Mouse (Mus musculus): ENCODE measurements around the gene Wdr76.
"Not testable (repeated sequence)": the region's sequence is repeated elsewhere in the genome, so short reads cannot be mapped to it uniquely, and the experiment has no call there.

The Wdr76 gene

GRCm38 (mm10) chr2:121505942-121506882 is at the start of gene Wdr76, which contains the start of gene Mfap1a:
Gene Wdr76, plus strand, starts transcription at chr2:121506723.
Gene Mfap1a, minus strand, starts transcription at chr2:121506665.
- DNase-seq (ENCODE audit: extremely low read depth, low read depth): peak; percentile 92

- no peak for DNase-seq (ENCODE audit: extremely low read depth, low read depth)
Measured at GRCm38 (mm10) chr2:121460071-121460470, 46.5 kb upstream of the Wdr76 start.

- not testable (repeated sequence) for DNase-seq (ENCODE audit: extremely low read depth, low read depth)
Measured at GRCm38 (mm10) chr2:121468982-121469381, 37.5 kb upstream of the Wdr76 start.

GRCm38 (mm10) chr2:121472783-121473182 is 33.7 kb upstream of the Wdr76 start:
- DNase-seq (ENCODE audit: extremely low read depth, low read depth): not testable (repeated sequence)

GRCm38 (mm10) chr2:121473301-121474179 is 33.0 kb upstream of the Wdr76 start, which contains the start of gene Mfap1b:
Gene Mfap1b, minus strand, starts transcription at chr2:121474067.
- peak; percentile 88 for DNase-seq (ENCODE audit: extremely low read depth, low read depth)

DNA sequence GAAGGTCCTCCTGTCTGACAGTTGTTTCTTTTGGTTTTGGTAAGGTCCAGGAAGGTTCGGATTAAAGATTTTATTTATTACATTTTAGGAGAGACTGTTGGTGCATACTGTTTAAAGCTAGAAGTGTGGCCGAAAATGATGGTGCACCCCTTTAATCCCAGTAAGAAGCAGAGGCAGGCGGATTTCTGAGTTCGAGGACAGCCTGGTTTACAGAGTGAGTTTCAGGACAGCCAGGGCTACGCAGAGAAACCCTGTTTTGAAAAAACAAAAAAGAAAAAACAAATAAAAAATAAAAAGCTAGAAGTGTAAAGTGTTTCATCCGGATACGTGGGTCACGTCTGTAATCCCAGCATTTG is 32.4 kb upstream of the Wdr76 start:
- no peak for DNase-seq (ENCODE audit: extremely low read depth, low read depth)

GRCm38 (mm10) chr2:121475306-121475705 is 31.2 kb upstream of the Wdr76 start:
- DNase-seq (ENCODE audit: extremely low read depth, low read depth): not testable (repeated sequence)

GRCm38 (mm10) chr2:121477491-121478266 is 28.8 kb upstream of the Wdr76 start:
- DNase-seq (ENCODE audit: extremely low read depth, low read depth): no peak

DNA sequence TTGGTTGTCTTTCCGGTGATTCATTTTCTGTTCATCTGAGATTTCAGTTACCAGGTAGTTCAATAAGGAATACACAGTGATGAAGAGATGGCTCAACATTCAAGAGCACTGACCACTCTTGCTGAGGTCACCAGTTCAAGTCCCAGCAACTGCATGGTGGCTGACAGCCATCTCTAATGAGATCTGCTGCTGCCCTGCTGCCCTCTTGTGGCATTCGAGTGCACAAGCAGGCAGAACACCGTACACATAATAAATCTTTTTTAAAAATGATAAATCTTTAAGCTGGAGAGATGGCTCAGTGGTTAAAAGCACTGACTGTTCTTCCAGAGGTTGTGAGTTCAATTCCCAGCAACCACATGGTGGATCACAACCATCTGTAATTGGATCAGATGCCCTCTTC is 26.0 kb upstream of the Wdr76 start:
- DNase-seq (ENCODE audit: extremely low read depth, low read depth): no peak

GRCm38 (mm10) chr2:121480916-121481315 is 25.6 kb upstream of the Wdr76 start:
- DNase-seq (ENCODE audit: extremely low read depth, low read depth): not testable (repeated sequence)

DNA sequence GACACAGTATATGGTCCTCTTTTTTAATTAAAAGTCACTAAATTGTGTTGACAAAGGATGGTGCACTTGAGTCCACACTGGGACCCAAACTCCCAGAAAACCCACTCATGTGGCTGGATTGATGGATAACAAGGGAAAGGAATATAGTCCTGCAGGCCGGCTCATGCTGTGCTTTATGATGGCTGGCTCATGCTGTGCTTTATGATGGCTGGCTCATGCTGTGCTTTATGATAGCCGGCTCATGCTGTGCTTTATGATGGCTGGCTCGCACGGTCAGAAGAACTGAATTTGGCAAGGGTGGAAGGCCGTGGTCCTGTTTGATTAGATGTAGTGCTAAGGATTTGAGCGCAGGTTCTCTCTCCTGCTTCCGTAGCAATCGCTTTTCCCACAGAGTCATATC is 22.9 kb upstream of the Wdr76 start:
- no peak for DNase-seq (ENCODE audit: extremely low read depth, low read depth)

- DNase-seq (ENCODE audit: extremely low read depth, low read depth): not testable (repeated sequence)
Measured at GRCm38 (mm10) chr2:121484403-121484802, 22.1 kb upstream of the Wdr76 start.

- not testable (repeated sequence) for DNase-seq (ENCODE audit: extremely low read depth, low read depth)
Measured at GRCm38 (mm10) chr2:121501550-121501949, 5.0 kb upstream of the Wdr76 start.

DNA sequence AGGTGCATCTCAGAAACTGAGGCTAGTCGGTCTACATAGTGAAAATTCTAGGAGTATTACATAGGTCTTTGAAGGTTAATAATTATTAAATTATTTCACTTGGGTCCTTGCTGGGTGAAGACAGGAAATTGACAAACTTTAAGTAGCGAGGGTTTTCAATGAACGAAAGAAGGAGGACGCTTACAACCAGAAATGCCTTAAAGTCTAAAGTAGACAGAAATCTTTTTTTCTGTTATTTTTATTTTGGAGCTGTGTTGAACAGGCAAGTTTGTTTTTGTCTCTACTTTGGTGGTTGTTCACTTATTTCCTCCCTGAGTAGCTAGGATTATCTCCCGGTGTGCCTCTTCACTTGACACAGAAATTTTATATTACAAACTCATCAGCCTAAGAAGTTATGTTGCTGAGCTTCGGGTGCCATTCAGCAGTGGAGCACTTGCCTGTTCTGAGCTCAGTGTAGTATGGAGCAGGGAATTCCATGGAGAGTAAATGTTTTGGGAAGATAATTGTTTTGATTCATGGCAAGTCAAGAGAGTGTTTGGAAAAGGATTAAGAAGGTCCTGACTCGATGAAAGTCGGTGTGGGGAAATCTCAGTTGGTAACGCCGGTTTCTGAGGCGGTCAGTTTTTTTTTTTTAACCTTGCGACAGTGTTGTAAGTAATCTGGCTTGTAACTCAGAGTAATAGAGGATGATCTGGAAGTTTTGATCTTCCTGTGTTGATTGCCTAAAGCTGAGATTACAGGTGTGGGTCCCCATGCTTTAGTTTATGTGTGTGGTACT is 839 bp downstream of the Wdr76 start:
- DNase-seq (ENCODE audit: extremely low read depth, low read depth): peak; percentile 22

DNA sequence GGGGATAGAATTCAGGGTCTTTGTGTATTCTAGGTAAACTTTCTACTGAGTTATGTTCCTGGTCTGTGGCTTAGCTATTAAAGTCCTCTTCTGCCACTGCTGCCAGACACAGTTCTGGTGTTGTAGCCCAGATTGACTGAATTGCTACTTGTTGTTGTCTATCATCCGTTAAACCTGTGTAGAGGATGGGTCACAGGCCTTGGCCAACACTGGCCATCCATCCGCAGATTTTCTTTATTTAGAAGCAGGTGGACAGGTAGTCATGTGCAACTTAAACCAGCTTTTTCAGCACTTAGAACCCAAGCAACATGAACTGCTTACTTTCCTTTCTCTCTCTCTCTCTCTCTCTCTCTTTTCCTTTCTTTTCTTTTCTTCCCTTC is 1.4 kb downstream of the Wdr76 start:
- DNase-seq (ENCODE audit: extremely low read depth, low read depth): no peak

- no peak for DNase-seq (ENCODE audit: extremely low read depth, low read depth)
Measured at GRCm38 (mm10) chr2:121509584-121509983, 3.1 kb downstream of the Wdr76 start.

- no peak for DNase-seq (ENCODE audit: extremely low read depth, low read depth)
Measured at GRCm38 (mm10) chr2:121511401-121511800, 4.9 kb downstream of the Wdr76 start.

- not testable (repeated sequence) for DNase-seq (ENCODE audit: extremely low read depth, low read depth)
Measured at GRCm38 (mm10) chr2:121512991-121513765, 6.7 kb downstream of the Wdr76 start.

GRCm38 (mm10) chr2:121514211-121514610 is 7.7 kb downstream of the Wdr76 start:
- DNase-seq (ENCODE audit: extremely low read depth, low read depth): no peak

- no peak for DNase-seq (ENCODE audit: extremely low read depth, low read depth)
Measured at GRCm38 (mm10) chr2:121518106-121518505, 11.6 kb downstream of the Wdr76 start.

Data from MEL-GATA-1-ER (cell line).